Mouse (Mus musculus) gonadal fat pad, adult 2 months (tissue): Measurements from ENCODE around the gene Ascc2. TPM values are rescaled to one million over a fixed set of nuclear protein-coding genes. Genes with fewer than 3 reads are reported as not detected.
A peak's percentile ranks its signal among the peaks of the same experiment; 100 is the strongest.

ENCODE experiments used
- DNase-seq: peaks from one replicate; pipeline ENCODE4 v3.0.0-alpha.2; 2012; ENCODE audit warnings: low read depth
- polyA plus RNA-seq: library from polyadenylated mRNA; depleted of rRNA; stranded (reverse); fragments of >200 nt; gene quantifications from 2 replicates; pipeline ENCODE4 v1.2.3, GENCODE M21; 2012; rRNA removed

The Ascc2 gene
- polyA plus RNA-seq, 1 experiment: 14.5 TPM

DNA sequence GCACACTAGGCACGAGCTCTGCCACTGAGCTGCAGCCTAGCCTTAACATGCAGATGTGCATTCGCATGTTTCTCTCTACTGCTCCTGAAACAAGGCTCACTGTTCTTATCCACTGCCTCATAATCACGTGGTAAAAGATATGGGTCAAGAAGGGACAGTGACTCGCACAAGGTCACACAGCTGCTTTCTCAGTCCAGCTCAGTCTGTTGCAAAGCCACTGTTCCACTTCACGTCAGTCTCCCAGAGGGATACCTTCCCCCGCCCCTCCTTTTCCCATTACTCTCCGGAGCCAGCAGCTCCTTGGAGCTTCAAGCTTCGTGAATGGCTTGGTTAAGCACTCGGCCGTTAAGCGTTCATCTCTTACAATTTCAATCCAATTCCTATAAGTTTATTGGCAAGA is 82.8 kb downstream of the Ascc2 start:
- DNase-seq: no peak

DNA sequence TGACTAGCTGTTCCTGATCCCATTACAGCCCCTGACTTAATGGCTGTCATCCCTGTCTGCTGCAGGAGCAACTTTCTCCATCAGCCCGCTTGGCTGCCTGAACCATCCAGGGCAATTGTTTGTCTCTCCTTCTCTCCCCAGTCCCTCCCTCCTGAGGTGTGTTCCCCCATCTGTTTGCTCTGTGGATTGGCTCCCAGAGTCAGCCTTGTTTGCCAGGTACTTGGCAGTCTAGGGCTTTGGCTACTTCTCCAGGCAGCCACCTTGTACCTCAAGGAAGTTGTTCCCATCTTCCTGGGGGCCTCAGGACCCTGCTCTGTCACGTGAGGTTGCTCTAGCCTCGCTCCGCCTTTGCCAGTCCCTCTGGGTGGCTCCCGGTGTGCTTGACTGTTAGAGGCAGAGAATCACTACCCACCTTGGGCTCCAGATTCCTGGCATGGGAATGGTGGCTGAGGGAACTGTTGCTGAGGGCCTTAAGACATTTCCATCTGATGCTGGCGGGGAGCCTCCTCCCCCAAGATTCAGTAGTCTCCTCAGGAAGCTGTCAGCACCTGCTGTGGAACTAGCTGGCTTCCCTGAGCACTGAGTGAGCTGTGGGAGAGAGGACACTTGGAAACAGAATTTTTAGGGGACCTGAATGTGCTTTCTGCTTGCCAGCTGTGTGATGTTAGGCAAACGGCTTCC is 83.5 kb downstream of the Ascc2 start:
- no peak for DNase-seq

DNA sequence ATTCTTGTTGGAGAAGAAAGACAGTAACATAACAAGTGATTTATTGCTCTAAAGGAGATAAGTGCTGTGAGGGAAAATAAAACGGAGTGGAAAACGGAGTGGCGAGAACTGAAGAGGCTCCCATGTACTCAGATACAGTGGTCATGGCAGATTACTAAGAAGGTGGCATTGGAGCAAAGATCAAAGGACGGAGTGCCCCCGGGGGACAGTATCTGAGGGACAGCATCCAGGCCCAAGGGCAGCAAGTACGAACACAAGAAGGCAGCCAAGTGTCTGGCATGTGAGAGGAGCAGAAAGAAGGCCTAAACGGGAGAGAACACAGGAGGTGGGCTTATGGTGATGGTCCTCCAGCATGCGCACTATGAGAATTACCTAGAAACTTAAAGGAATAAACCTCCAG is 84.2 kb downstream of the Ascc2 start:
- DNase-seq: no peak

DNA sequence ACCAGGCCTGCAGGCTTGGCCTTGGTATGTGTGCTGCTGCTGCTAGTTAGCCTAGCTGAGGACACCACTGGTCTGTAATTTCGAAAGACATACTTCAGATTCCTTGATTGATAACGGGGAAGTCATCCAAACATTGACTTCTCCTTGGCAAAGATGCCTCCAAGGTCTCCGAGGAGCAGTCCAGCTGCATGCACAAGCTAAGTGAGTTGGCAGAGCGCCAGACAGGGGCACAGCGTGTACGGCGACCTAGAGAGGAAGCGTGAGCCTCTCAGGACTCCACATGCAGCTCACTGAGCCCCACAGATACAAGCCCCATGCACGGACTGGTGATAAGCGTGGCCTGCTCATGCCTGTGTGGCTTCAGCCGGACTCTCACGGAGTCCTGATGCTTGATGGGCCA is 92.1 kb downstream of the Ascc2 start:
- peak; percentile 96 for DNase-seq

DNA sequence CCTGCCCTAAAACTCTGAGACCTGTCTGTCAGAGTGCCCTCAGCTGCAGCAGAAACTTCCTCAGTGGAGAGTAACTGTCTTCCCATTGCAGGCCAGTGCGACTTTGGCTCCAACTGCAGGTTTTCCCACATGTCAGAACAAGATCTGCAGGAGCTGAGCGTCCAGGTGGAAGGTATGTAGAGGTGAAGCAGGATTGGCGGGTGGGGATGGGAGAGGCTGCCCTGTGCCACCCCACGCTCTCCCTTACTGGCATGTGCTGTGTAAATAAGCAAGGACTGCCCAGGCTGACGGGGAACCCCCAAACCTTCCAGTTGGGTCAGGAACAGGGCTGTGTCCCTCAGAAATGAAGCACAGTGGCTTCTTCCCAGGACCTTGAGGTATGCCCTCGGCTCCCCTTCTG is 92.5 kb downstream of the Ascc2 start:
- peak; percentile 82 for DNase-seq

DNA sequence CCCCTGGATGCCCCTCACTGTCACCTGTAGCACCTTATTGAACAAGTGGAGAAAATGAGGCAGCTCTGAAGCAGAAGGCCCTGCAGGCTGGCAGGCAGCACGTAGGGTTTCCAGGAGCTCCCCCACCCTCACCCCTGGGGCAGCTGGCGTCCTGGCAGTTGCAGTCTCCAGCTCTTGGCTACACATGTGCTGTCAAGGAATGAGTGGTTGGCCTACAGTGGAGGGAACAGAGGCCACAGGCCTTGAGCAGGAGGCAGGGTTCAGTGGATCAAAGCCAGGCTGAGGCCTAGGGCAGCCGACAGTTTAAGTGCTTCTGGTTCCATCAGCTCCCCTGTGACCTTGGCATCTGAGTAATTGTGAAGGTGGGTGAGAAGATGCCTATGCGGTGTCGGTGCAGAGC is 93.4 kb downstream of the Ascc2 start:
- no peak for DNase-seq

- no peak for DNase-seq
These were observed 94.2 kb downstream of the Ascc2 start for GRCm38 (mm10) chr11:4731781-4732180.

GRCm38 (mm10) chr11:4734179-4734578 is 96.6 kb downstream of the Ascc2 start:
- DNase-seq: no peak

Other genes starting within 250 kb of the Ascc2 start
- 0.16 TPM in 1 of 2 replicates, not detected in the other for gene Hormad2, start 196.6 kb upstream of the Ascc2 start, polyA plus RNA-seq
- 33.3 and 34.1 TPM in 2 replicates for gene Mtmr3, start 42.9 kb upstream of the Ascc2 start, polyA plus RNA-seq
- not detected in 2 replicates for gene Gm11032, start 17.7 kb upstream of the Ascc2 start, polyA plus RNA-seq
- gene Uqcr10, start 66.6 kb downstream of the Ascc2 start, polyA plus RNA-seq: 542 and 896 TPM in 2 replicates
- 32.7 and 38.8 TPM in 2 replicates for gene Zmat5, start 66.9 kb downstream of the Ascc2 start, polyA plus RNA-seq
- 0.07 TPM in 1 of 2 replicates, not detected in the other for gene Cabp7, start 109.0 kb downstream of the Ascc2 start, polyA plus RNA-seq
- 41.0 and 45.8 TPM in 2 replicates for gene Nf2, start 211.8 kb downstream of the Ascc2 start, polyA plus RNA-seq
- gene Nipsnap1, start 236.2 kb downstream of the Ascc2 start, polyA plus RNA-seq: 19.6 and 19.9 TPM in 2 replicates